In genomic region chr11:93471573-93472179, GRCm38 (mm10) we compare ENCODE assay signal across 8 mouse cellular contexts.
DNase-seq lines count a peak whose midpoint lies in the region; ATAC-seq and TF ChIP-seq lines count a peak whose summit lies in the region.

No protein-coding gene starts in this region.

- WGBS in lung, embryonic 14.5 days, result 38% methylated on average over 10 of the region's 10 CpGs

- no peaks in the 10 kb centered on the region for H3K36me3 ChIP-seq in ES-E14 (ENCODE audit: control insufficient read depth, insufficient read depth, low read length, poor library complexity, severe bottlenecking)
- H3K36me3 ChIP-seq in lung, embryonic 14.5 days (ENCODE audit: insufficient read depth), result no peaks in the 10 kb centered on the region

- no peak overlapping the region for H3K4me2 ChIP-seq in lung, embryonic 14.5 days

- no peak overlapping the region for H3K9ac ChIP-seq in ES-E14 (ENCODE audit: insufficient read depth, low read depth, low read length, poor library complexity, severe bottlenecking)
- H3K9ac ChIP-seq in lung, embryonic 14.5 days, result no peak overlapping the region

- in situ Hi-C loops in ES-E14 (cut with MboI; ENCODE audit: low sequenced_read_pairs in 2 of 2, unreplicated experiment in 2 of 2), result no loop called here

- intact Hi-C loops in heart, postnatal 10 days (cut with DNase I), result loop anchor here (1.0 kb wide), 1 partner anchor 327 kb away; no protein-coding TSS in a partner anchor

- H3K4me1 ChIP-seq in ES-E14 (ENCODE audit: control insufficient read depth in 2 of 2, insufficient read depth in 2 of 2, low read length in 2 of 2, poor library complexity in 1 of 2), result no peaks in the 10 kb centered on the region
- no peaks in the 10 kb centered on the region for H3K4me1 ChIP-seq in lung, embryonic 14.5 days (ENCODE audit: insufficient read depth)

- no peaks in the 10 kb centered on the region for H3K27me3 ChIP-seq in lung, embryonic 14.5 days (ENCODE audit: insufficient read depth, low read length)

- DNase-seq in ES-E14 (ENCODE audit: low read depth, low spot score), result peak; percentile 61
- DNase-seq in brain, embryonic 18.5 days (ENCODE audit: low read depth, low spot score), result peak; percentile 65
- peak; percentile 23 for DNase-seq in fibroblast of lung, adult 2 months (ENCODE audit: low read depth)
- DNase-seq in heart, postnatal 10 days, result peak; percentile 67 to 80
- DNase-seq in layer of hippocampus, adult 11-12 months (ENCODE audit: low spot score), result peak; percentile 82
- DNase-seq in lung, embryonic 14.5 days, result peak; percentile 88
- peak; percentile 89 for DNase-seq in retina, embryonic 14.5 days (ENCODE audit: low spot score)
- DNase-seq in T-cell, adult 2 months (ENCODE audit: low spot score), result no peak

- H3K27ac ChIP-seq in ES-E14 (ENCODE audit: insufficient read depth, low read depth, low read length, poor library complexity, severe bottlenecking), result no peak overlapping the region
- no peak overlapping the region for H3K27ac ChIP-seq in lung, embryonic 14.5 days (ENCODE audit: low read depth)

- no peak overlapping the region for H3K4me3 ChIP-seq in ES-E14 (ENCODE audit: insufficient read depth in 1 of 2, low read depth in 1 of 2, low read length in 2 of 2, poor library complexity in 1 of 2, severe bottlenecking in 1 of 2)
- no peak overlapping the region for H3K4me3 ChIP-seq in lung, embryonic 14.5 days (ENCODE audit: low read depth, low read length)

- H3K9me3 ChIP-seq in ES-E14 (ENCODE audit: control insufficient read depth, insufficient read depth, low read depth, low read length), result no peaks in the 10 kb centered on the region
- H3K9me3 ChIP-seq in lung, embryonic 14.5 days (ENCODE audit: low read depth, low read length), result no peaks in the 10 kb centered on the region

- TF ChIP-seq CTCF in lung, embryonic 14.5 days (IDR thresholded peaks at IDR 0.05; ENCODE audit: low read depth), result peak; percentile 90

- peak; percentile 74; the same call in 1 of the 2 replicates for ATAC-seq in lung, embryonic 14.5 days (ENCODE audit: insufficient read depth)

TF ChIP-seq in ES-E14, 5 proteins besides CTCF, POLR2A, EP300 and RAD21:
- peak; percentile 54; the same call in 1 of the 2 replicates for TF ChIP-seq ZC3H11A (IDR thresholded peaks at IDR 0.05; ENCODE audit: borderline replicate concordance, low read depth, low read length)
- TF ChIP-seq ZNF384 (IDR thresholded peaks at IDR 0.05; ENCODE audit: low read depth, low read length), result no peak
